ENCODE assay signal across 9 mouse cellular contexts in genomic region chr11:69767625-69767909, GRCm38 (mm10). TPM values are rescaled to one million over a fixed set of nuclear protein-coding genes. Genes with fewer than 3 reads are reported as not detected.
DNase-seq lines count a peak whose midpoint lies in the region; ATAC-seq and TF ChIP-seq lines count a peak whose summit lies in the region.
"Had no signal": no experiment of that assay in that cellular context is flagged by ENCODE, and none has a peak within 500 bp of the region (broad histone marks: within the 10 kb centered on the region; RNA-seq: fewer than 3 reads in every experiment).

No protein-coding gene starts in this region.

- H3K79me2 ChIP-seq in MEL (ENCODE audit: control insufficient read depth, insufficient read depth, low read length, poor library complexity): peaks cover 8% of the 10 kb centered on the region

- H3K27ac ChIP-seq in MEL (ENCODE audit: control insufficient read depth, low read depth, low read length): no peak overlapping the region
- peak overlapping the region; percentile 21; the same call in 1 of the 2 replicates for H3K27ac ChIP-seq in lung, embryonic 14.5 days (ENCODE audit: low read depth)

- no peak for TF ChIP-seq RAD21 in MEL (IDR thresholded peaks at IDR 0.05; ENCODE audit: low read depth, low read length)

- TF ChIP-seq CTCF in E14TG2a.4 (conservative IDR thresholded peaks at IDR 0.05; ENCODE audit: low read length) (no peak), MEL (IDR thresholded peaks at IDR 0.05 in 2 of 3, conservative IDR thresholded peaks at IDR 0.05 in 1 of 3; ENCODE audit: control insufficient read depth in 1 of 3, insufficient read depth in 1 of 3, low read depth in 2 of 3, low read length in 3 of 3, poor library complexity in 1 of 3, severe bottlenecking in 1 of 3) (no peak)
- TF ChIP-seq CTCF in lung, embryonic 14.5 days (IDR thresholded peaks at IDR 0.05; ENCODE audit: low read depth): no peak

- H3K27me3 ChIP-seq in E14TG2a.4 (ENCODE audit: insufficient read depth, low read length) (peaks cover 32% of the 10 kb centered on the region), MEL (ENCODE audit: control insufficient read depth in 1 of 2, insufficient read depth in 2 of 2, low read length in 2 of 2) (no peaks in the 10 kb centered on the region)
- H3K27me3 ChIP-seq in lung, embryonic 14.5 days (ENCODE audit: insufficient read depth, low read length): no peaks in the 10 kb centered on the region

- WGBS in lung, embryonic 14.5 days: 36% methylated on average over 4 of the region's 4 CpGs

- DNase-seq in MEL (ENCODE audit: low read depth, low spot score): no peak
- peak; percentile 16 for DNase-seq in induced T-regulatory cell, adult 2 months (ENCODE audit: low read depth)
- no peak for DNase-seq in lung, embryonic 14.5 days
- DNase-seq in embryo, embryonic 10.5 days (ENCODE audit: low spot score): no peak
- no peak for DNase-seq in left cerebral cortex, postnatal 36 days (ENCODE audit: low spot score in 2 of 2)
- DNase-seq in layer of hippocampus, postnatal 25 days (ENCODE audit: extremely low spot score in 1 of 2, low spot score in 1 of 2): no peak
- no peak for DNase-seq in thymus, postnatal 10 days (ENCODE audit: low spot score in 2 of 2)

- ATAC-seq in lung, embryonic 14.5 days (ENCODE audit: insufficient read depth): no peak

- TF ChIP-seq EP300 in MEL (IDR thresholded peaks at IDR 0.05; ENCODE audit: low read depth in 1 of 2, low read length in 2 of 2): no peak

- H3K36me3 ChIP-seq in E14TG2a.4 (ENCODE audit: insufficient read depth, low read length): no peaks in the 10 kb centered on the region; the same call in 1 of the 2 replicates
- peaks cover 0 to 2% of the 10 kb centered on the region in 2 experiments; a peak in 1 of 4 replicates for H3K36me3 ChIP-seq in MEL (ENCODE audit: control insufficient read depth in 1 of 2, insufficient read depth in 2 of 2, low read length in 2 of 2)
- no peaks in the 10 kb centered on the region for H3K36me3 ChIP-seq in lung, embryonic 14.5 days (ENCODE audit: insufficient read depth)

- intact Hi-C loops in left cerebral cortex, postnatal 36 days (cut with DNase I): no loop called here

- H3K4me3 ChIP-seq in E14TG2a.4 (replicated peaks; ENCODE audit: low read length): 0 out of 2 replicates have a peak overlapping the region, but pooled peaks have one; percentile 89
- no peak overlapping the region for H3K4me3 ChIP-seq in MEL (ENCODE audit: control insufficient read depth in 1 of 2, insufficient read depth in 1 of 2, low read depth in 2 of 2, low read length in 2 of 2)
- H3K4me3 ChIP-seq in lung, embryonic 14.5 days (ENCODE audit: low read depth, low read length): peak overlapping the region; percentile 86; the same call in 1 of the 2 replicates

- H3K9ac ChIP-seq in MEL (ENCODE audit: control insufficient read depth, low read depth, low read length, poor library complexity, severe bottlenecking): no peak overlapping the region
- peak overlapping the region; percentile 94; the same call in 1 of the 2 replicates for H3K9ac ChIP-seq in lung, embryonic 14.5 days

- peak overlapping the region; percentile 82 for H3K4me2 ChIP-seq in lung, embryonic 14.5 days

- H3K4me1 ChIP-seq in E14TG2a.4 (replicated peaks; ENCODE audit: low read depth, low read length) (peaks cover 32% of the 10 kb centered on the region), MEL (ENCODE audit: control insufficient read depth in 1 of 2, insufficient read depth in 2 of 2, low read length in 2 of 2) (peaks cover 2 to 12% of the 10 kb centered on the region in 2 experiments; a peak in 2 of 4 replicates)
- peaks cover 10% of the 10 kb centered on the region; the same call in 1 of the 2 replicates for H3K4me1 ChIP-seq in lung, embryonic 14.5 days (ENCODE audit: insufficient read depth)

- no peak for TF ChIP-seq POLR2A in MEL (IDR thresholded peaks at IDR 0.05; ENCODE audit: control insufficient read depth in 1 of 2, insufficient read depth in 1 of 2, low read depth in 1 of 2, low read length in 2 of 2, poor library complexity in 1 of 2)

- H3K9me3 ChIP-seq in E14TG2a.4 (ENCODE audit: low read length): no peaks in the 10 kb centered on the region
- no peaks in the 10 kb centered on the region for H3K9me3 ChIP-seq in MEL (replicated peaks; ENCODE audit: insufficient read depth, low read length)
- no peaks in the 10 kb centered on the region for H3K9me3 ChIP-seq in lung, embryonic 14.5 days (ENCODE audit: low read depth, low read length)

TF ChIP-seq in MEL, 35 proteins besides CTCF, POLR2A, EP300 and RAD21:
- 0 out of 2 replicates have a peak, but pooled peaks have one; percentile 23 for TF ChIP-seq ZKSCAN1 (IDR thresholded peaks at IDR 0.05; ENCODE audit: low read depth, low read length)
- TF ChIP-seq UBTF (IDR thresholded peaks at IDR 0.05; ENCODE audit: borderline replicate concordance, insufficient read depth, low read depth, low read length): no peak

RNA-seq across cellular contexts. Expression of gene Zbtb4, which starts 1.9 kb away (rescaled TPM):
- total RNA-seq in MEL (2012; rRNA removed): 1.4 and 2.4 TPM in 2 replicates
- polyA plus RNA-seq in MEL (2012; ENCODE audit: insufficient read depth in 1 of 2, insufficient read length in 2 of 2, low read depth in 1 of 2, low replicate concordance in 2 of 2, missing spikeins in 1 of 2): 1 to 10 TPM in 1 of 2 experiments, not detected in 1; 2.7 TPM
- polyA plus RNA-seq in lung, embryonic 14.5 days (2014; fragmentation: Nextera tagmentation; extraction: Ambion mirVana): 2.5 TPM in 2 replicates
- total RNA-seq in left cerebral cortex, postnatal 36 days (2021): 100 to 1,000 TPM; 122 to 127 TPM
- 100 to 1,000 TPM; 110 to 118 TPM for total RNA-seq in layer of hippocampus, postnatal 25 days (2021)

RNA-seq across cellular contexts. Expression of gene Slc35g3, which starts 5.8 kb away (rescaled TPM):
- 0.08 TPM in 1 of 2 replicates, not detected in the other for total RNA-seq in MEL (2012; rRNA removed)
- under 1 TPM in 1 of 2 experiments, not detected in 1; 0.22 TPM for polyA plus RNA-seq in MEL (2012; ENCODE audit: insufficient read depth in 1 of 2, insufficient read length in 2 of 2, low read depth in 1 of 2, low replicate concordance in 2 of 2, missing spikeins in 1 of 2)
- 0.12 and 0.20 TPM in 2 replicates for polyA plus RNA-seq in lung, embryonic 14.5 days (2014; fragmentation: Nextera tagmentation; extraction: Ambion mirVana)
- not detected for total RNA-seq in left cerebral cortex, postnatal 36 days (2021)
- total RNA-seq in layer of hippocampus, postnatal 25 days (2021): not detected
- polyA plus RNA-seq: frontal cortex, adult 2 months had no signal

RNA-seq across cellular contexts. Expression of gene Polr2a, which starts 9.1 kb away (rescaled TPM):
- 16.6 and 22.2 TPM in 2 replicates for total RNA-seq in MEL (2012; rRNA removed)
- 100 to 1,000 TPM in 1 of 2 experiments, 10 to 100 TPM in 1; 73.9 to 193 TPM for polyA plus RNA-seq in MEL (2012; ENCODE audit: insufficient read depth in 1 of 2, insufficient read length in 2 of 2, low read depth in 1 of 2, low replicate concordance in 2 of 2, missing spikeins in 1 of 2)
- 50.4 and 50.5 TPM in 2 replicates for polyA plus RNA-seq in lung, embryonic 14.5 days (2014; fragmentation: Nextera tagmentation; extraction: Ambion mirVana)
- total RNA-seq in left cerebral cortex, postnatal 36 days (2021): 10 to 100 TPM; 53.5 to 59.7 TPM
- total RNA-seq in layer of hippocampus, postnatal 25 days (2021): 10 to 100 TPM; 58.6 to 69.5 TPM

RNA-seq across cellular contexts. Expression of gene Chrnb1, which starts 28.2 kb away (rescaled TPM):
- 0.31 and 0.33 TPM in 2 replicates for total RNA-seq in MEL (2012; rRNA removed)
- 1 to 10 TPM in 1 of 2 experiments, not detected in 1; 1.6 TPM for polyA plus RNA-seq in MEL (2012; ENCODE audit: insufficient read depth in 1 of 2, insufficient read length in 2 of 2, low read depth in 1 of 2, low replicate concordance in 2 of 2, missing spikeins in 1 of 2)
- polyA plus RNA-seq in lung, embryonic 14.5 days (2014; fragmentation: Nextera tagmentation; extraction: Ambion mirVana): 12.1 and 14.6 TPM in 2 replicates
- total RNA-seq in left cerebral cortex, postnatal 36 days (2021): under 1 TPM; 0.66 to 0.81 TPM
- total RNA-seq in layer of hippocampus, postnatal 25 days (2021): 1 to 10 TPM in 1 of 2 experiments, under 1 TPM in 1; 0.79 to 1.1 TPM

RNA-seq across cellular contexts. Expression of gene Fgf11, which starts 34.1 kb away (rescaled TPM):
- 4.8 and 5.1 TPM in 2 replicates for total RNA-seq in MEL (2012; rRNA removed)
- 10 to 100 TPM in 1 of 2 experiments, not detected in 1; 26.8 TPM for polyA plus RNA-seq in MEL (2012; ENCODE audit: insufficient read depth in 1 of 2, insufficient read length in 2 of 2, low read depth in 1 of 2, low replicate concordance in 2 of 2, missing spikeins in 1 of 2)
- polyA plus RNA-seq in lung, embryonic 14.5 days (2014; fragmentation: Nextera tagmentation; extraction: Ambion mirVana): 1.6 TPM in 2 replicates
- total RNA-seq in left cerebral cortex, postnatal 36 days (2021): 10 to 100 TPM; 14.1 to 18.7 TPM
- 10 to 100 TPM; 28.3 to 33.3 TPM for total RNA-seq in layer of hippocampus, postnatal 25 days (2021)

Comparison
In these comparisons a context has a peak if more than half of its experiments do, and no peak if none do; other contexts are left out.
1. H3K4me3 ChIP-seq: peak in E14TG2a.4 (single experiment) and lung, embryonic 14.5 days (single experiment); none in MEL (0 of 2).
2. RNA of gene Zbtb4, which starts 1.9 kb away (total RNA-seq): 122 to 127 TPM in left cerebral cortex, postnatal 36 days and 110 to 118 TPM in layer of hippocampus, postnatal 25 days; 1.4 to 2.4 TPM in MEL; every median in the first group is over 10 times any median in the second.